Mouse (Mus musculus): ENCODE data around the gene Mrpl42. TPM values are rescaled to one million over a fixed set of nuclear protein-coding genes. Genes with fewer than 3 reads are reported as not detected.

Mrpl42 gene
- total RNA-seq, 2 experiments from 2014 or later, result 81.7 to 84.0 TPM

Other genes starting within 250 kb of the Mrpl42 start
- gene Cradd, start 177.8 kb downstream of the Mrpl42 start, total RNA-seq (2021), result 1 to 10 TPM; 5.2 to 6.9 TPM
- 10 to 100 TPM; 35.9 to 40.2 TPM for gene Socs2, start 84.8 kb downstream of the Mrpl42 start, total RNA-seq (2021)
- 100 to 1,000 TPM; 202 to 212 TPM for gene Ube2n, start 13.2 kb upstream of the Mrpl42 start, total RNA-seq (2021)
- 100 to 1,000 TPM; 185 to 192 TPM for gene Nudt4, start 62.2 kb upstream of the Mrpl42 start, total RNA-seq (2021)
- not detected for gene Anapc15-ps, start 171.5 kb upstream of the Mrpl42 start, total RNA-seq (2021)

Data from left cerebral cortex, postnatal 14 days (tissue).